Mouse (Mus musculus) spleen, adult 12 weeks (tissue): ENCODE measurements around the gene Morn5.

Source experiments
- DNase-seq: peaks from one replicate; pipeline ENCODE4 v3.0.0; 2022; ENCODE audit warnings: low spot score

Morn5 gene

GRCm38 (mm10) chr2:36048748-36049566, at the start of gene Morn5, which contains the start of gene Ndufa8:
Gene Morn5 (plus strand): TSS chr2:36049458.
Gene Ndufa8 (minus strand): TSS chr2:36049406.
- peak; percentile 93 for DNase-seq

DNA sequence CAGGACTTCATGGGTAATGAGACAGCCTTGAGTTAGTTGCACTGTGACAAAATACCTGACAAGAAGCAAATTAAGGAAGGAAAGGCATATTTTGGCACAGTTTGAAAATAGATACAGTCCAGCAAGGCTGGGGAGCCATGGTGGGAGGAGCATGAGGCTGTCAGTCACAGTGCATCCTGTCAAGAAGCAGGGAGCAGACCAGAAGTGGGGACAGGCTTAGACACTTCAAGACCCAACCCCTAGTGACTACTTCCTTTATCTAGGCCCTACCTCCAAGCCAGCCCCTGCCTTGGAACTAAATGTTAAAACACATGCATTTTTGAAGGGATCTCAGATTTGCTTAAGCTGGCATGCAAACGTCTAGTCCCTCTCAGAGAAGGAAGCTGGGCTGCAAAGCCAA, 48.9 kb upstream of the Morn5 start:
- DNase-seq = no peak

GRCm38 (mm10) chr2:36002188-36002587, 47.1 kb upstream of the Morn5 start:
- DNase-seq = no peak

- peak; percentile 21 for DNase-seq
These were observed 41.2 kb upstream of the Morn5 start for GRCm38 (mm10) chr2:36008071-36008470.

GRCm38 (mm10) chr2:36009386-36009785, 39.9 kb upstream of the Morn5 start:
- peak; percentile 11 for DNase-seq

DNA sequence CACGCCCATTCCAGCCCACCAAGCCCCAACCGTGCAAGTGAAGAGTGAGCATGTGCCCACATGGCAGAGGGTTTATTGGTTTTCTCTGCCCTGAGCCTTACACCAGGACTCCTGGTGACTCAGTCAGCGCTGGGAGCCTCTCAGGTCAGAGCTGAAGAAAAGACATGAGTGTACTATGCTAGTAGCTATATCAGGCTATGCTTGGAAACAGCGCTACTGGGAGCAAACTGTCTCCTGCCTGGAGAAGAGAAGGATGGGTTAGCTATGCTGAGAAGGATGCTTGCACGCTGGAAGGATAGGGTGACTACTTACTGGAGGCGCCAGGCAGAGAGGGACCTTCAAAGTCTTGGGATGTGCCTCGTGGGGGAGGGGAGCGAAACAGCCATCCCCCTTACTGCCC, 38.7 kb upstream of the Morn5 start:
- DNase-seq = no peak

DNA sequence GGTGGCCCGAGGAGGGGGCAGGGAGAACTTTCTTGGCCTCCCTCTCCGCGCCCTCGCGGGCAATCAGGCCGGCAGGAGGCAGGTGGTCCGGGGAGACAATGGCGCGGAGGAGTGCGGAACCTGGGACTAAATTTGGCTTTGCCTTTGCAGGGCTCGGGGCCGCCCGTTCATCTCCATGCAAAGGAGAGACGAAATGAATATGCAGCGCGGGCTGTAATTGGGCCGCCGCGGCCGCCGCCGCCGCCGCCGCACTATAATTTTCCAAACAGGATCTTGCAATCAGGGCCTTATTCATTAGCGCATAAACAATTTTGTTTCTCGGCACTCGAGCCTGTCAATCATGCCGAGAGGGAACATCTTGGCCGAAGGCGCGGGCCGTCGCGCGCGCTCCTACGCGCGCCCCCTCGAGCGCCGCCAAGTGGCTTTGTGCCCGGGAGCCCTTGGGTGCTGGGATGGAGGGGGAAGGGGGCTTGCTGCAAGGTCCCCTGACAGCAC, 37.9 kb upstream of the Morn5 start:
- DNase-seq = no peak

DNA sequence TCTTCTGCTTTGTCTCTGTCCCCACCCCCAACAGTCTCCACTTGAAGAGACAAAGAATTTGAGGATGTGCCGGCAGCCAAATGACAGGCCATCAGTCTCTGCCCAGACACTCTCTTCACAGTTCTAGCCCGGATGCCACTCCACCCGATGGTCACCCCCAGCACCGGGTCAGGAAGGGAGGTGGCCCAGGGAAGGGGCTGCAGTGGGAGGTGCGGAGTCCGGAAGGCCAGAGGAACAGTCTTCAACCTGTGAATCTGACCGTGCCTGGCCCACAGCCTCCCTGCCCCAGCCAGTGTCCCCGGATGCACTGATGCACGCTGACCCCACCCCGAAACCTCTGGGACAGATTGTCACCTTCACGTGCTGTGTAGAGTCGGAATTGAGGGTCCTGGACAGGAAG, 36.2 kb upstream of the Morn5 start:
- DNase-seq = no peak

GRCm38 (mm10) chr2:36021385-36022159, 27.7 kb upstream of the Morn5 start:
- no peak for DNase-seq

- no peak for DNase-seq
These were observed 26.0 kb upstream of the Morn5 start for GRCm38 (mm10) chr2:36023291-36023690.

DNA sequence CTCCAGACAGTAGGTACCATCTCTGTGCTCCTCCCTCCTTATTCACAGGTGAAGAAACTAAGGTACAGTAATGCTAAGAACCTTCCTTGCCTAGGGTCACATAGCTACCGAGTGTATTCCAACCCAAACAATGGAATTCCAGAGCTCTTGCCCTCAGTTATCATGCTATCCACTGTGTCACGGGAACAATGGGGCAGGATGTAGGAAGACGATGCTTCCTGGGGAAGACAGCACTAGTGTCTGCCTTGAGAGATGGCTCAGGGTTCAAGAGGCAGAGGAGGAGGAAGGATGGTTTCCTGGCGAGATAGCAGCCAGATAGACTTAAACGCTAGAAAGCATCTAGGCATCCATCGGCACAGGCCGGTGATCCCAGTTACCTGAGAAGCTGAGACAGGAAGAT, 16.4 kb upstream of the Morn5 start:
- no peak for DNase-seq

DNA sequence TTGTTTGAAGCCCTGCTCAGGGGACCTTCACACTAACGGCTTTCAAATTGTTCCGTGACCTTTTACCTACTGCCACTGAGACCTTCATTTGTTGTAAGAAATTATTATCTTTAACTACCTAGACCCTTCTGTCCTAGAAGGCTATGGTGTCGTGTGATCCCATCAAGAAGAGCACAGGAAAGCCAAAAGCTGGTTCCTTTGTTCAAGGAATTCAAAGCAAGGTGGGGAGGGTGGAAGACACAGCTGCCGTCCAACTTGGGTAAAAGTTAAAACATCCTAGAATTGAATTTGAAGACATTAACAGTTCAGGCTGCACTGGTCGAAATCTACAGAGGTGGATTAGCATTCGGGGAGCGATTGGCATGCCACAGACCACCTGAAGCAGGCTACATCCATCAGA, 15.3 kb upstream of the Morn5 start:
- no peak for DNase-seq

DNA sequence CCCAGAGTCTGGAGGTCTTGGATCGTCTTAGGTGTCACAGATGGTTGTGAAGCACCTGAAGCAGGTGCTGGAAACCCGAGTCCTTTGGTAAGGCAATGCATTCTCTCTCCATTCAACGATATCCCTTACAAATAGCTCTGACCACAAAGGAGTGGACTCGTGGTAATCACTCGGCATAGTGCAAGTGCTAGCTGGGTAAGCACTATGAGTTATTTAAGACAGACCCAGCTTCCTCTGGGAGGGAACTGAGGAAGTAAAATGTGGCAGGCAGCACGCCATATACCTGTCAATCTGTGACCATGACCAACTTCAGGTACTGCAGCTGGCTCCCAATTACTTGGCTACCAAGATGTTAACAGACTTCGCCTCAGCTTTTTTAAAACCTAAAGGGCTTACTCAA, 14.4 kb upstream of the Morn5 start:
- no peak for DNase-seq

DNA sequence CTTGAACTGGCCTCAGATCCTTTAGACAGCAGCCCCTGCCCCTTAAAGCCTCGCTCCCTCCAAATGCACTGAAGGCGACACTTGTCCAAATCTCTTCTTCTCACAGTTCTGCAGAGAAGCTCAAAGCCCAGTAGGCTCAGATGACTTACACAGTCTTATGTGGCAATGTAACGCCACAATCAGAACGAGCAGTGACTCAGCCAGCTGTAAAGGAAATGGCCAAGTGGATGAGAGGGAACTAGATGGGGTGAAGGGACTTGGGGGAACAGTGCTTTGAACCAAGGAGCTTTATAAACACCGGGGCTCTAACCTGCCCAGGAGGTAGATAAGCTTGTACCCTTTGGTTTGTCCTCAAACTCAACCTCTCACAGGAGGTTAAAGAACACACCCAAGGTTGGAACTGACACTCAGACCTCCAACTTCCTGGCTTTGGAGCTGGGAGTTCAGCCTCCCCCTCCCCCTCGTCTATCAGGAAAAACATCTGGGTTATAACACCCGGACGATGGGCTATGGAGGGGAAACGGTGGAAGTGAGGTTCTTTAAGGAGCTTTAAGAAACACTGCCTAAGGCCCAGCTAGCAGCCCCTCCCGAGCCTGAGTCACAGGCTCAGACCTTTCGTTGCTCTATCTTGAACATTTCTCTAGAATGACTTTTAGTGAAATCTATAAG, 13.7 kb upstream of the Morn5 start:
- DNase-seq = no peak

DNA sequence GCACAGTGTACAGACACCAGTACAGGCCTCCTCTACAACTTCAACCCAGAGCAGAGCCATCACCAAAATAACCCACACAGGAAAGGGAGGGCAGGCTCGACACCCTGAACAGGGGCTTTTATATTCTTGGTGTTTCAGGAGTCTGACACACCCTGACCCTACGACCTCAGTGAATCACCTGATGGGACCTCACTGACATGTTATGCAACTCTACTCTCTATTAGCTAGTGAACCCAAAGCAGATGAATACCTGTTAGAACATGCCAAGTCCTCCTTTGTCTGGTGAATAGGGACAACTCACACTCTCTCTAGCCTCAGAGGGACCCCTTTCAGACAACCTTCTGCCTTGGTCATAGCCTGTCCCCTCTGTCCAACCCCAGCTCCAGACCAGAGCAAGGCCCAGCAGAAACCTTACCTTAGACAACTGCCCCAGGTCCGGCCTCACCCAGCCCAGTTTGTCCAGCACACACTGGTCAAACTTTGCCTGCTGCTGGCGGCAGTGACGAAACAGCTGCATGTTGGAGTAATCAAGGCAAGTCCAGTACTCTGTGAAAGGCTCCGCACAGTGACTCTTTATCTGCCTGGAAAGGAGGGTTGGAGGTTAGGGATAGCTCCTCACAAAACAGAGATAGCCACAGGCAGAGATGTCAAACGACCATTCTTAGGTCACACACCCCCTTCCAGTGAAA, 9.8 kb upstream of the Morn5 start:
- DNase-seq = no peak

DNA sequence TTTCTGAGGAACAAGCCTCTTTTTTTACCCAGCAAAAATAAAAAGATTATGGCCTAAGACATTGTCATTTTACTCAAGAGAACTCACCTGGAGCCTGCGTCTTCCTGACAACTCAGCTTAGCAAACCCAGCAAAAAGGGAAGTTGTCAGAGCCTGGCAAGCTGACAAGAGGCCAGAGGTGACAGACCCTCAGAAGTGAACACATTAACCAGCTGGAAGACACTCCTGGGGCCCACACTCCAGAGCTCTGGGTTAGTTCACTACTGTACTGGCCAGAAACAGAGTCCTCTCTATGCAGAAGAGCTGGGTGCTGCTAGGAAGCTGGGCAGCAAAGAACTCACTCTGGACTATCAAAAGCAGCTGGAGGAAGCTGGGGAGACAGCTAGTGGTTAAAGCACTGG, 8.4 kb upstream of the Morn5 start:
- no peak for DNase-seq

DNA sequence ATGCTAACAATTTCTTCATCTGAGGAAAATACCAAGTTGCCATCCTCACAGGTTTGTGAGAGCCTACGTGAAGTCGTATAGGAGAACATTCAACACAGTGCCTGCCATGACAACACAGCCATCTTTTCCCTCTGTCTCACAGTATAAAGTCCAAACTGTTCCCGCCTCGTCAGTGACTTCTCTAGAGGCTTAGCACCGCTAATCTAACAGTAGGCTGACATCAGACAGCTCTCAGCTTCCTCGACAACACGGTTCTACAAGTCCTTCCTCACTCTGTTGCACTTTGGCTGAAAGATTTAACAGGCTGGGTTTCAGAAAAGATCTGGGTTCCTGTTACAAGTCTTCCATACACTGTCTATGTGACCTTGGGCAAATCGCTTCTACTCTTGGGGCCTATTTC, 1.1 kb upstream of the Morn5 start:
- no peak for DNase-seq

GRCm38 (mm10) chr2:36049567-36049954, 303 bp downstream of the Morn5 start:
- no peak for DNase-seq

DNA sequence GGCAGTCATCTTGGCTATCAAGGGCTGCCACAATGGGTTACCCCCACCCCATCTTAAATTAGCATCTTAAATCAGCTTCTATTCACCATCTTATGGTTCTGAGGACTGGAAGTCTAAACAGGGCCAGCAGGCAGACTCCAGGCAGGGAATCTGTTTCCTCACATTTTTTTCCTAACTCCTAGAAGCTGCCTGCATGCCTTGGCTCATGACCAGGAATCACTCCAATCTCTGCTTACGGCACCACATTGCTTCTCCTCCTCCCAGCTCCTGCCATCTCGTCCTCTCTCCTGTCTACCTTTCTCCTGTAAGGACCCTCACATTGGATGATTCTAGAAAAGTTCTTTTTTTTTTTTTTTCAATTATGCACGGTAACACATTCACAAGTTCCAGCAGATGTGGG, 4.0 kb downstream of the Morn5 start:
- DNase-seq = no peak

DNA sequence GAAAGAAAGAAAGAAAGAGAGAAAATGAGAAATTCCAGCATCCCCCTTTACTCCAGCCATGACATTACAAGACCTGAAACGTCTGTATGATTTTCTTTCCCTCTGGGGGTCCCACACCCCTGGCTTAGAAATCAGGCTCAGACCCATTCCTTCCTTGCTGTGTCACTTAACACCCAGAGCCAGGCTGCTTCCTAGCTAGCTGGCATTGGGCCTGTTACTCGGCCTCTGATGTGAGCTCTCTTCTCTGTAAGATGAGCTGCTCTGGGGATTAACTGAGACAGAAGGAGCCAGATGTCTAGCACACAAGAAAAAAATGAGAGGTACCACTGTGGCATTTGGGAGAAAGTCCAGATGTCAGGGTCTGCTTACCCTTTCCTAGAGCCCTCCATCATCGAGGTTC, 7.0 kb downstream of the Morn5 start:
- no peak for DNase-seq

- DNase-seq = no peak
These were observed 12.2 kb downstream of the Morn5 start for GRCm38 (mm10) chr2:36061409-36061808.

DNA sequence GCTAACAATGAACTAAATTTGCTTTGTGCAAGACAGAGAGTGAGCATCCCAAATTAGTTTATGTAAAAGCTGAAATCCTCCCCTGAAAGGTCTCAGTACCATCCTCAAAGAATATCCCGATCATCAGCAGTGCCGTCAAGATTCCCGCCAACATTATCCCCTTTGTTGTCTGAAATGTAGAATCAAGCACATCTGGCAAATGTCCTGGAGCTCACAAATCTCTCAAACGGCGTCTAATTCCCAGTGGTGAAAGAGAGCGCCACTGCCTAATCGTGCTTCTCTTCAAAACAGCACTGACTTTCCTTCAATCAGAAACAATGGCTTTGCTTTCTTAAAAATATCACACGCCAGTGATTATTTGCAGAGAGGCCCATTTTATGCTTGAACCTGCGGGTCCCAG, 17.9 kb downstream of the Morn5 start:
- DNase-seq = no peak
